Mouse (Mus musculus) MEL (cell line): ENCODE measurements around the gene Cdca3. TPM values are rescaled to one million over a fixed set of nuclear protein-coding genes. Genes with fewer than 3 reads are reported as not detected.

Experiments used
- DNase-seq: peaks from one replicate; pipeline ENCODE4 v3.0.0; 2011; ENCODE audit warnings: low read depth, low spot score
- H3K27ac ChIP-seq: 2 replicates; pipeline ENCODE4 v1.5.1; 2012; ENCODE audit warnings: low read depth, mild to moderate bottlenecking, control low read depth, low read length, moderate library complexity; ENCODE audit not compliant: control insufficient read depth
- H3K27me3 ChIP-seq, 2 experiments: fragments of 150-350 bp in 1 of 2; sonication (generic) in 1 of 2; 2 replicates each; pipeline ENCODE4 v1.6.1; 2012; ENCODE audit warnings: low read length in 2 of 2, mild to moderate bottlenecking in 2 of 2, improper control_type of control experiment in 1 of 2, moderate library complexity in 1 of 2; ENCODE audit not compliant: insufficient read depth in 2 of 2, control insufficient read depth in 1 of 2
- H3K36me3 ChIP-seq, 2 experiments: 2 replicates each; pipeline ENCODE4 v1.6.1; 2012 to 2014; ENCODE audit warnings: low read length in 2 of 2, improper control_type of control experiment in 1 of 2, inconsistent platforms in 1 of 2, mild to moderate bottlenecking in 1 of 2; ENCODE audit not compliant: insufficient read depth in 2 of 2, control insufficient read depth in 1 of 2
- H3K4me1 ChIP-seq, 2 experiments: fragments of 150-350 bp in 1 of 2; sonication (generic) in 1 of 2; 2 replicates each; pipeline ENCODE4 v1.6.1; 2012; ENCODE audit warnings: low read length in 2 of 2, improper control_type of control experiment in 1 of 2, mild to moderate bottlenecking in 1 of 2; ENCODE audit not compliant: insufficient read depth in 2 of 2, control insufficient read depth in 1 of 2
- H3K4me3 ChIP-seq, 2 experiments: fragments of 150-350 bp in 1 of 2; sonication (generic) in 1 of 2; 2 replicates each; pipeline ENCODE4 v1.5.1; 2012; ENCODE audit warnings: low read depth in 2 of 2, low read length in 2 of 2, mild to moderate bottlenecking in 2 of 2, moderate library complexity in 2 of 2, control low read depth in 1 of 2, improper control_type of control experiment in 1 of 2; ENCODE audit not compliant: control insufficient read depth in 1 of 2, insufficient read depth in 1 of 2
- H3K79me2 ChIP-seq: 2 replicates; pipeline ENCODE4 v1.6.1; 2012; ENCODE audit warnings: mild to moderate bottlenecking, low read length, moderate library complexity; ENCODE audit not compliant: control insufficient read depth, poor library complexity, insufficient read depth
- H3K9ac ChIP-seq: 2 replicates; pipeline ENCODE4 v1.6.1; 2012; ENCODE audit warnings: low read depth, mild to moderate bottlenecking, control low read depth, low read length, moderate library complexity; ENCODE audit not compliant: control insufficient read depth, poor library complexity, severe bottlenecking
- H3K9me3 ChIP-seq: fragments of 150-350 bp; sonication (generic); replicated peaks from 2 replicates; pipeline ENCODE4 v1.6.1; 2012; ENCODE audit warnings: mild to moderate bottlenecking, low read length, improper control_type of control experiment, moderate library complexity; ENCODE audit not compliant: insufficient read depth
- CHD1 ChIP-seq: IDR thresholded peaks from 2 replicates; pipeline ENCODE4 v1.6.1; 2012; ENCODE audit warnings: low read depth, mild to moderate bottlenecking, inconsistent platforms, low read length, improper control_type of control experiment
- CTCF ChIP-seq, 3 experiments: IDR thresholded peaks in 2 of 3; conservative IDR thresholded peaks in 1 of 3; 2 replicates each; pipeline ENCODE4 v1.5.1; 2011 to 2012; ENCODE audit warnings: low read length in 3 of 3, low read depth in 2 of 3, mild to moderate bottlenecking in 2 of 3, improper control_type of control experiment in 1 of 3, inconsistent platforms in 1 of 3, mixed read lengths in 1 of 3, moderate library complexity in 1 of 3; ENCODE audit not compliant: control insufficient read depth in 1 of 3, insufficient read depth in 1 of 3, poor library complexity in 1 of 3, severe bottlenecking in 1 of 3
- ELF1 ChIP-seq: IDR thresholded peaks from 2 replicates; pipeline ENCODE4 v1.6.1; 2014; ENCODE audit warnings: low read depth, mild to moderate bottlenecking, inconsistent platforms, low read length, improper control_type of control experiment, moderate library complexity
- ETS1 ChIP-seq: IDR thresholded peaks from 2 replicates; pipeline ENCODE4 v1.6.1; 2012; ENCODE audit warnings: low read depth, mild to moderate bottlenecking, inconsistent platforms, low read length, improper control_type of control experiment, moderate library complexity
- HCFC1 ChIP-seq: IDR thresholded peaks from 2 replicates; pipeline ENCODE4 v1.6.1; 2012; ENCODE audit warnings: low read depth, mild to moderate bottlenecking, inconsistent platforms, low read length, improper control_type of control experiment, moderate library complexity
- MAX ChIP-seq: IDR thresholded peaks from 2 replicates; pipeline ENCODE4 v1.6.1; 2011; ENCODE audit warnings: low read length, improper control_type of control experiment
- MAZ ChIP-seq: IDR thresholded peaks from 2 replicates; pipeline ENCODE4 v1.6.1; 2012; ENCODE audit warnings: low read depth, mild to moderate bottlenecking, inconsistent platforms, low read length, improper control_type of control experiment
- MXI1 ChIP-seq: IDR thresholded peaks from 2 replicates; pipeline ENCODE4 v1.6.1; 2011; ENCODE audit warnings: mild to moderate bottlenecking, low read depth, low read length, improper control_type of control experiment
- MYC ChIP-seq: IDR thresholded peaks from 2 replicates; pipeline ENCODE4 v1.6.1; 2011; ENCODE audit warnings: low read depth, mild to moderate bottlenecking, low read length, improper control_type of control experiment, moderate library complexity
- NELFE ChIP-seq: IDR thresholded peaks from 2 replicates; pipeline ENCODE4 v1.6.1; 2011; ENCODE audit warnings: low read depth, low read length, improper control_type of control experiment
- NRF1 ChIP-seq: IDR thresholded peaks from 2 replicates; pipeline ENCODE4 v1.6.1; 2014; ENCODE audit warnings: low read depth, mild to moderate bottlenecking, inconsistent platforms, low read length, improper control_type of control experiment, moderate library complexity; ENCODE audit not compliant: poor library complexity, insufficient read depth, severe bottlenecking
- POLR2A ChIP-seq, 2 experiments: IDR thresholded peaks; 2 replicates each; pipeline ENCODE4 v1.6.1; 2011 to 2012; ENCODE audit warnings: low read length in 2 of 2, mild to moderate bottlenecking in 2 of 2, control low read depth in 1 of 2, improper control_type of control experiment in 1 of 2, low read depth in 1 of 2, moderate library complexity in 1 of 2; ENCODE audit not compliant: control insufficient read depth in 1 of 2, insufficient read depth in 1 of 2, poor library complexity in 1 of 2
- POLR2AphosphoS2 ChIP-seq: IDR thresholded peaks from 2 replicates; pipeline ENCODE4 v1.6.1; 2011; ENCODE audit warnings: low read length, improper control_type of control experiment
- RCOR1 ChIP-seq: IDR thresholded peaks from 2 replicates; pipeline ENCODE4 v1.6.1; 2012; ENCODE audit warnings: low read depth, mild to moderate bottlenecking, inconsistent platforms, low read length, improper control_type of control experiment
- SIN3A ChIP-seq: IDR thresholded peaks from 2 replicates; pipeline ENCODE4 v1.6.1; 2012; ENCODE audit warnings: low read length, improper control_type of control experiment, inconsistent platforms
- TBP ChIP-seq: IDR thresholded peaks from 2 replicates; pipeline ENCODE4 v1.8.0; 2011; ENCODE audit warnings: low read depth, low read length, improper control_type of control experiment
- TCF12 ChIP-seq: IDR thresholded peaks from 2 replicates; pipeline ENCODE4 v1.6.1; 2014; ENCODE audit warnings: low read depth, mild to moderate bottlenecking, inconsistent platforms, low read length, improper control_type of control experiment, moderate library complexity
- USF1 ChIP-seq: IDR thresholded peaks from 2 replicates; pipeline ENCODE4 v1.6.1; 2014; ENCODE audit warnings: low read depth, mild to moderate bottlenecking, inconsistent platforms, low read length, improper control_type of control experiment, moderate library complexity
- ZNF384 ChIP-seq: IDR thresholded peaks from 2 replicates; pipeline ENCODE4 v1.6.1; 2012; ENCODE audit warnings: low read depth, mild to moderate bottlenecking, inconsistent platforms, low read length, improper control_type of control experiment
- polyA plus RNA-seq, 2 experiments: library from polyadenylated mRNA; stranded (reverse) in 1 of 2; unstranded in 1 of 2; fragments of >175 nt in 1 of 2; fragments of >200 nt in 1 of 2; gene quantifications; 2 replicates each; pipeline versions ENCODE4 v1.2.1 to v1.2.4; 2012; ENCODE audit warnings: low replicate concordance in 2 of 2, low read depth in 1 of 2; ENCODE audit not compliant: insufficient read length in 2 of 2, insufficient read depth in 1 of 2, missing spikeins in 1 of 2
- total RNA-seq: library from RNA; depleted of rRNA; stranded (reverse); fragments of 300-350 nt; gene quantifications from 2 replicates; pipeline ENCODE4 v1.2.3, GENCODE M21; 2012

Gene Cdca3
- total and polyA plus RNA-seq, 3 experiments: 54.5 to 185 TPM; not detected in 1

DNA sequence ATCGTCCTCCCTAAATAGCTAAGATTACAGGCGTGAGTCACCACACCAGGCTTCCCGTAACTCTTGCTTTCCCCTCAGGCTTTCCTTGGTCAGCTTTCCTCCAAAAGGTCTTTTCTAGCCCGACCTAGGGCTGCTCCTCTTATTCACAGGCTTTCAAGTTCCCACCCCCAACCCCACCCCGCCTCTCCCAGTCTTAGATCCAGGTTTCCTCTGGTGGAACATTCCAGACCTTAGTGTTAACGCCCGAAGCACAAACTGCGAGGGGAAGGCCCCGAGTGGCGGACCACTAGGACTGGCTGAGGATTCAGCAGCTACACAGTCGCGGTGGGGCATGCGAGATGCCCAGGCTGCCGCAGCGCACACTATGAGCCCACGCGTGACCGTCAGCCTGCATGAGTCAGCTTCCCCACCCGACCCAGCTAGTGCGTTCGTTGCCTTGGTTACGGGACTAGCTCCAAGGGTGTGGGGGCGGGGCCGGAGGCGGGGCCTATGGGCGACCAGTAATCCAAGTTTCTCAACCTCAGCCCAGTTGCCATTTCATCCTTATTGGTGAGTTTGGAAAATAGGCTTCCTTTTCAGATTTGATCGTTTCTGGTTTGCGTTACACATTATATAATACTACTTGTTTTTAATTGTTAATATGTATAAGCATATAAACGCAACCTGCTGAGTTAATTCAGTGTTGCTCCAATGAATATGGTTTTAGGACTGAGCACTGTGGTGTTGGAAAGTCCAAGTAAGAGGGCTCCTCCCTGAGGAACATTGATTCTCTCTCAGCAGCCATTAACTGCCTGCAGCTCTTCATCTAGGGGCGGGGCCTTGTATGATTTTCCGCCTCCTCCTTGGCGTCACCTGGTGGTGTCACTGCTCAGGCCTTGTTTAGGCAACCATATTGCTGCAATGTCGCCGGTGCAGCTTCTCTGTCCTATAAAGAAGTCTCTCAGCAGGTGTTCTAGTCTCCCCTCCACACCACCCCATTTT is 23.7 kb upstream of the Cdca3 start:
- TF ChIP-seq SIN3A (peak; percentile 67), NRF1 (0 out of 2 replicates have a peak, but pooled peaks have one; percentile 6), ETS1 (peak; percentile 49), MXI1 (peak; percentile 86; the same call in 1 of the 2 replicates), CTCF (IDR thresholded peaks at IDR 0.05 in 2 of 3, conservative IDR thresholded peaks at IDR 0.05 in 1 of 3; ENCODE audit: control insufficient read depth in 1 of 3, insufficient read depth in 1 of 3, low read depth in 2 of 3, low read length in 3 of 3, poor library complexity in 1 of 3, severe bottlenecking in 1 of 3) (peak in 1 of 3 experiments; percentile 25; a peak in 2 of 6 replicates), CHD1 (no peak), USF1 (peak; percentile 35; the same call in 1 of the 2 replicates), MAX (peak; percentile 58; the same call in 1 of the 2 replicates), ZNF384 (no peak), MYC (0 out of 2 replicates have a peak, but pooled peaks have one; percentile 31), TCF12 (no peak), TBP (peak; percentile 60), ELF1 (peak; percentile 66; the same call in 1 of the 2 replicates), MAZ (no peak; the same call in 1 of the 2 replicates), POLR2A (IDR thresholded peaks at IDR 0.05; ENCODE audit: control insufficient read depth in 1 of 2, insufficient read depth in 1 of 2, low read depth in 1 of 2, low read length in 2 of 2, poor library complexity in 1 of 2) (peak in 1 of 2 experiments; percentile 57; a peak in 2 of 4 replicates), NELFE (peak; percentile 45), RCOR1 (0 out of 2 replicates have a peak, but pooled peaks have one; percentile 5), POLR2AphosphoS2 (peak; percentile 74; the same call in 1 of the 2 replicates), HCFC1 (no peak; the same call in 1 of the 2 replicates)
- TF ChIP-seq, all 39 proteins: peak for 14
- Histone ChIP-seq H3K27me3 (no peaks in the 10 kb centered on the region), H3K9me3 (no peaks in the 10 kb centered on the region), H3K4me1 (peaks cover 0 to 28% of the 10 kb centered on the region in 2 experiments; a peak in 2 of 4 replicates), H3K4me3 (peak overlapping the region; percentile 61), H3K9ac (peak overlapping the region; percentile 73), H3K79me2 (peaks cover 3% of the 10 kb centered on the region; the same call in 1 of the 2 replicates), H3K27ac (peak overlapping the region; percentile 92), H3K36me3 (peaks cover 0 to 14% of the 10 kb centered on the region in 2 experiments; a peak in 2 of 4 replicates)
- DNase-seq: peak; percentile 96
